Mouse (Mus musculus): ENCODE results near the gene Erp44.

The Erp44 gene

DNA sequence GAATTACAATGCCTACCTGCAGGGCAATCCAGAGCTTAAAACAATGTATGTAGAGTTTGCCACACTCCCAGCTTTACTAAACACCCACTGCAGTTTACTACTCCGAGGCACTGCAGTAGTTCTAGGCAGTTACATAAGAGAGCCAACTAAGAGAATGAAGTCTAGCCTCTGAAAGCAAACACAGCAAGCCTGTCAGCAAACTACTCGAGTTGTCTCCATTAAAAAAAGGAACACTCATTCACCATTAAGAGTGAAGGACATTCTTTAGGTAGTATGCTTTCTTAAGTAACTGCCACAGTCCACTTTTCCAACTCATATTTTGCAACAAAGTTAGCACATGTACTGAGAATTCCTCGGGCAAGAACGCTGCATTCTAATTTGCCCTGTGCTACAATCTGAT is 40.3 kb downstream of the Erp44 start:
- DNase-seq (ENCODE audit: inconsistent ontology term) = no peak

DNA sequence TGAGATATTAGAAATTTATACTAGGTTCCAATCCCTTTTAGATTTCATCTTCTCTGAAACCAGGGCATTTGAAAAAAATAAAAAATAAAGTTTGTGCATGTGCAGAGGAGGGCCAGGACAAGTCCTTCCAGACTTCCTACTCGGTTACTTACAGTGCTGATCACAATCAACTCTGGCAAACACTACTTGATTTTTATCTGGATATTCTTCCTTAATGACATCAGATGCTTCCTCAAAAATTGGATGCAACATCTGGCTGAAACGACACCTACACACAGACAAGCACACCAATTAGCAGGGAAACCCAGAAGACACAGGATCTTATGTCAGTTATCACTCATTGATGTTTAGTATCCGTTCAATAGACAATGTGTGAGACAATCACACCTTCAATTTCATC is 42.6 kb downstream of the Erp44 start:
- no peak for DNase-seq (ENCODE audit: inconsistent ontology term)

DNA sequence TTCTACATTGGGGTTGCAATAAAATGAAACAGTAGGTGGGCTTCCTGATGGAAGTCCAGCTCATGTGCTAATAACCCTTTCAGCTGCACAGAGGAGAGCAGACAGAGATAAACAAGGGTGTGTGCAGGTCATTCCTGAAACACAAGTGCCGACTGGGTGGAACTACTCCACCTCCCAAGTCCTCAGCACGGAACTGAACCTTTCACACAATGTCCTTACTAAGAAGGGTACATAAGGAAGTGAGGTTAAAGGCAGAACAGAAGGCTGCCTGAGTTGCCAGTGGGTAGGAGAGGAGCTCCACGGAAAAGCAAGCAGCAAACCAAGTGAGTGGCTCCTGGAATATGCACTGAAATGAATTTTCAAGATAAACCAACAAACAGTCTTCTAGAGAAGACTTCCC is 52.6 kb downstream of the Erp44 start:
- no peak for DNase-seq (ENCODE audit: inconsistent ontology term)

DNA sequence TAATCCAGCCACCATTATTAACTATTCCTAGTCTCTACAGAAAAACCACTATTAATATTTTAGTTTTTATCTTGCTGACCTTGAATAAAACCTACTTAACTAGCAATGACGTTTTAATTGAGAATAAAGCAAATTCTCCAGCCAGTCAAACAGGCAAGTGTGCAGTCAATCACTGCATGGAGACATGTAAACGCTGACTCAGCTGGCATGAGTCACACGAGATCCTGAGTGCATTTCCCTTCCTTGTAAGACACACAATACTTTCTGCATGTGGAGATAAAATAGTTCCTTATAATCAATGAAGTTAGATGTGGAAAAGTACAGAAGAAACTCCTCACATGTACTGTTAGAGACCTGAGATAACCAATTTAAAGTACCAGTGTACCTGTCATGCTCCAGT is 53.8 kb downstream of the Erp44 start:
- DNase-seq (ENCODE audit: inconsistent ontology term) = peak; percentile 12

DNA sequence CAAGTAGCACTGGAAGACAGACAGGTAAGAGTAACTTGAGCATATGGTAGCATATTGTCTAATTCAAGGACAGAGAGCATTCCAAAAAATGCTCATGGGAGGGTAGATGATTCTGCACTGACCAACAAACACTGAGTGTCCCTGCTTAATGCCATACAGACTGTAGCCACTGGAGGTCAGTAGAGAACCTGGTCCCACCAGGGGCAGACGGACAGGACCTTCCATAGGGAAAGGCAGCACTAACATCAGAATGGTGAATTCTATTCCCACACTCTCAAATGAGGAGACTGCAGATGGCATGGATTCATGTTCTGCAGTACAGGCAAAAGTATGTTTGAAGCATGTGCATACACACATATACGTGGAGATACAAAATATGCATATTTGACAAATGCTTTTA is 54.2 kb downstream of the Erp44 start:
- DNase-seq (ENCODE audit: inconsistent ontology term) = peak; percentile 55

DNA sequence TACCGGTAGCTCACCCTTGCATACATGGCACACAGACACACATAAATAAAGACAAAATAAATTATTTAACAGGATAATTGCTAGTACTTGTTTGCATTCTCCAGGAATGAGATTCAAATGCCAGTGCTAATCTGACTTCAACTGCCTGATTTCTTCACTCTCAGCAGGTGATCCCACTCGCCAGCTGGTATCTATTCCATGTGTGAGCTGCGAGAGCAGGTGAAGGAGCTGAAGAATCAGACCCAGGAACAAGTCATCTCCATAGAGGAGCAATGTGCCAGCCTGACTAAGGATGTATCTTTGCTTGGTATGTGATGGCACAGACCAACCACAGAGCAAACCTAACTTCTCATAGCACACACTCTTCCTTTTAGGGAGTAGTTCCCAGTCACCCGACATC is 75.8 kb downstream of the Erp44 start:
- no peak for DNase-seq (ENCODE audit: inconsistent ontology term)

DNA sequence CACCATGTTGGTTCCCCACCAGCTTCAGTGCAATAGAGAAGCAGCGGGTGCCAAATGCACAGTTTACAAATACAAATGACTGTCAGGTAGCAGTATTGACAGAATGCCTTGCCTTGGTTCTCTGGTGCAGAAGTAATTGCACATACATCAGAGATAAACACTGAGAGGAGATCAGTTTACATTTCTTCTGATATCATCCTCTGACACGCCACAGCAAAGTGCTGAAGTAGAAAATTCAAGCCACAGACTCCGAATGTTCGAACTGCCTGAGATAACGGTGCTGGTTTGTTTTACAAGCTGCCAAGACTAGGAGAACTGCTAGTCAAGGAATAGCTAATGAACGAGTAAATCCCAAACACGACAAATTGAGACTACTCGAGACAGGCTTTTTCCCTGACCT is 80.9 kb downstream of the Erp44 start:
- DNase-seq (ENCODE audit: inconsistent ontology term) = no peak

DNA sequence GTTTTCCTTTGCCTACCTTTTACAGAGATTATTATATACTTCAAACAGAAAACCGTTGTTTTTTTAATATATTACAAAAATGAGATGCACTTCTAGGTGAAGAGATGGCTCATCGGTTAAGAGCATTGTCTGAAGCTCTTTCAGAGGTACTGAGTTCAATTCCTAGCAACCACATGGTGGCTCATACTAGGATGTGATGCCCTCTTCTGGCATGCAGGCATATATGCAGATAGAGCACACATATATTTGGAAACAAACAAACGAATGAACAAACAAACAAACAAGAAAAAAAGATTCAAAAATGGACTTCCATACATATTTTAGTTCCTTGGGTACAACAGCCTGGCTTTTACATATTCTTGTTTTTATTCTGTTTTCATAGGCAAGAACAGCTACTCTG is 81.4 kb downstream of the Erp44 start:
- DNase-seq (ENCODE audit: inconsistent ontology term) = no peak

DNA sequence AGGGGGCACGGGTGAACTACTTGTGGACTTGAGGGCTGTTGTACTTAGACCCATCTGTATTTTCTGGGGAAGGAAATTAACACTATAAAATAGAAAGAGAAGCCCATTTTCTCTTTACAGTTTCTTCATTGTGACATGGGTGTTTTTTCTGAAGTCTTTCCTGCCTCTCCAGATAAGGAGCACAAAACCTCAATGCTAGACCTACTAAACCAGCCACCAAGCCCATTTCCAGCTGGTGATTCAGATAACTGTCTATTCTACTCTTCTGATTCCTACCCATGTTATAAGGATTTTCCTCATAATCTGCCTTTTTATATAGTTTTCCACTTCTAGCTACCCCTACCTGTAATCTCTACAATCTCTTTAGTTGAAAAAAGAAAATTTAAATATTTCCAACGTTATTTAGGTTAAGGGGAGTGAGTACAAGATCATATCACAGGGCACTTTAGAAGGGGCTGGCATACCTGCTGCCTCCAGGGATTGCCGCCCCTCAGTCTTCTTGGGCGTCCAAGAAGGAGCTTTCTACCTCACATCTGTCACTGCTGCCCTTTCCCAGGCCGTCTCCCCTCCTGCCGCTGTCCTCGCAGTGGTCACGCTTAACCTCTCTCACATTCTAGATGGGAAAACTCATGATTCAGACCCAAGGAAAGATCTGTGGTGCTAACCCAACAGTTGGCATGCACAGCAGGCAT is 97.1 kb downstream of the Erp44 start:
- no peak for DNase-seq (ENCODE audit: inconsistent ontology term)

DNA sequence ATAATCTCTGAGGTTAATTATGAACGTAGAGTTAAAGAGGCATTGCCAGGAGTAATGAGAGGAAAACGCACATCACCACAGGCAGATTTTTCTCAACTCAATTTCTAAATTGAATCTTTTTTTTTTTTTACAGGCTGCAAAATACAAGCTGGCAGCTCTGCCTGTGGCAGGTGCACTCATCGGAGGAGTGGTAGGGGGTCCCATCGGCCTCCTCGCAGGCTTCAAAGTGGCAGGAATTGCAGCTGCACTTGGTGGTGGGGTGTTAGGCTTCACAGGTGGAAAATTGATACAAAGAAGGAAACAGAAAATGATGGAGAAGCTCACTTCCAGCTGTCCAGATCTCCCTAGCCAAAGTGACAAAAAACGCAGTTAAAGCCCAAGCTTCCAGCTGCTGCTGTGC is 98.0 kb downstream of the Erp44 start:
- DNase-seq (ENCODE audit: inconsistent ontology term) = no peak

DNA sequence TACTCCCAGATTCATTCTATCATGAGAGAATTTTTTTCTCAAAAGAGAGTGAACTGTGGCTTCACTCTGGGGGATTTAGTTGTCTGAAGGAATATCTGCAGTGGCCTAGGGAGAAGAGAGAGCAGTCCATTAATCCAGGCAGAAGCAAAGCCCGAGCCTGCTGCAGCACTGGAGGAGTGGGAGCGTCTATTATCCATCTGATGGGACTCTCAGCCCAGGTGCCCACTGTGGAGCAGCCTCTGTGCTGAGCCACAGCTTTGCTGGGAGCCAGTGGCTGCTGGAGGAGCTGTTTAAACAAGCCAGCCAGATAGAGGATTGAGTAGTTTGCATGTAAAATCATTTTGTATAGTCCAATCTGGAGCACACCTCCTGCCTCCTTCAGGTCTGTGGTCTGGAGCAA is 98.4 kb downstream of the Erp44 start:
- no peak for DNase-seq (ENCODE audit: inconsistent ontology term)

DNA sequence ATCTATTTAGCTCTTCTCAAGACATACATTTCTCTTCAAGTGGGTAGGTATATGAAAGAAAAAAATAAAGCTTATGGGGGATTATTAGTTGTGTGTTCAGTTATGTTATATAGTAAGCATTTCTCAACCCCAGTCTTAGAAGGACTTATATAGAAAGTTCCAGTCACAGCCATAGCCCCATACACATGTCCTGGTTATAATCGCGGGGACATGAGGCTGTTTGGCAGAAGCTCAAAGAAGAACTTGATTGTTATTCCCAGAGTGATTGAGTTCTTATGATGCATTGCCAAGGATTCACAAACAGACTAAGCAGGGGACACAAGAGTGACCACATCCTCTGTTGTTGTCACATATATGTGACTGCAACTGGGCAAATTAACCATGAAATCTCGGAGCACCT is 103.7 kb downstream of the Erp44 start:
- no peak for DNase-seq (ENCODE audit: inconsistent ontology term)

DNA sequence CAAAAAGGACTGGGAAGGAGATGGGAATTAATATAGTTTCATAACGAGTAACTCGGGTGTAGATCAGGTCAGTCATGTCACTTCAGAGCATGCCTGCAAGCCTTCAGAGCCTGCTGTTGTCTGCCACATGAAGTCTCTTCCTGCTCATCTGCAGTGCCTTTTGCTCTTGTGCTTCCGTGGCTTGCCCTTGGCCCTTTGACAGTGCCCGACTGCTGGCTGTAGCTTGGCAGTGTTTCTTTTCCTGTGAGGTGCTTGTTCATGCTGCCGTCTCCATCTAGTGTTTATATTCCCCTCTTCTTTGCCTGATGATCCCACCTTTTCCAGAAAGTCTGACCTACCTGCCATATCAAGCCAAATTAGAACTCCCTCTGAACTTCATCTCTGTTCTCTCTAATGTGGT is 115.5 kb downstream of the Erp44 start:
- no peak for DNase-seq (ENCODE audit: inconsistent ontology term)

DNA sequence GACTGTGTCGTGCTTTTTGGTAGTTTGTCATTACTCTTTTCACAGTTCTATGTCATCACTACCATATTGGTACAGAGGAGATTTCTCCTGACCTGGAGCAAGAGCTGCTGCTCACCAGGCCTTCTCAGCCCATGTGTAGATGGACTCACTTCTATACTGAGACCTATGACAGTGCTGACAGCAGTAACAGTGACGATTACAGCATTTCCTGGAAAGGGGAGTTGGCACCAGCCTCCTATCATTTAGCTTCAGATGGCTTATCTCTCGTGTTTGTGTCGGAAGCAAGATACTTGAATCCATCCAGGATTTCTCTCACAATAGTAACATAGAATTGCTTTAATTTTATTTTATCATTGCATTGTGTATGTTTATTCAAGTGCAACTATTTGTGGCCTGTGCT is 119.0 kb downstream of the Erp44 start:
- no peak for DNase-seq (ENCODE audit: inconsistent ontology term)

DNA sequence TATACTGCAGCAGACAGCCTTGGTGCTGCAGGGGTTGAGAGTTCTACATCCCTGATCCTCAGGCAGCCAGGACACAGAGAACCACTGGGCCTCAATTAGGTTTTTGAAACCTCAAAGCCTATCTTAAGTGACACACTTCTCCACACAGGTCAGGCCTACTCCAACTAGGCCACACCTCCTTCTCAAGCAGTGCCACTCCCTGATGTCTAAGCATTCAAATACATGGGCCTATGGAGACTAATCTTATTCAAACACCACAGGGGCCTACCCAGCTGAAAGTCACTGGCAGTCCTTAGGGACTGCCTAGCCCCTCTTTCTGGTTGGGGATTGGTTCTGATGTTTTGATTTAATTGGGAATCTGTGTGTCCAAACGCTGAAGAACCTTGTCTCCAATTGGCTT is 123.5 kb downstream of the Erp44 start:
- DNase-seq (ENCODE audit: inconsistent ontology term) = no peak

DNA sequence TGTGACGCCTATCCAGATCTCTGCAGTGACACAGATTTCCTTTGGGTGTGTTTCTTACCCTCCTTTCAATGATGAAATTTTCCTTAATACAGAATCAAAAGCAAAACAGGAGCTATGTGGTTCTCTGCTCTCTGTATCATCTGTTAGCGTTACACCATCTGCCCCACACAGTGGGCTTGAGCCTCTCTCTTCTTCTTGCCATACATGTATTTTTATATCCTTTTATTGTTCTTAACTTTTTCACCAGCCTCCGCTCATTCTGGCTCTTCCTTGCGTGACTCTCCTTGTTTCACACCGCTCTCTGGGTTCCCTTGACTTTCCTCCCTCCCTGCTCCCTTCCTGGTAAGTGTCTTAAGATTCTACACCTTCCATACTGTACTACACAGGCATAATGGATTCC is 126.1 kb downstream of the Erp44 start:
- no peak for DNase-seq (ENCODE audit: inconsistent ontology term)

DNA sequence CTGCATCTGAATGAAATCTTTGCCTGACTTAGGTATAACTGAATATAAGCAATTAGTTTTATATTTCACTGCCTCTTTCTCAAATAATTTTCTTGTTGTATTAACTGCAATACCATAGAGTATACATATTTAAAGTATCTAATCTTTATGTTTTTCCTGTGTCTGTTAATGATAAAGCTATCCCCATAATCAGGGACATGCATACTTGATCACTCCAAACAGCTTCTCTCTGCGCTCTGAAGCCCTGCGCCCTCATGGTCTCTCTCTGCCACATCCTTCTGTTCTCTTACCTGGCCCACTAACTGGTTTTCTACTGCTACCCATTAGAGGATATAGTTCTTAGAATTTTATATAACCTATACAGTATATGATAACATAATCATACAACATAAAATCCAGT is 129.9 kb downstream of the Erp44 start:
- no peak for DNase-seq (ENCODE audit: inconsistent ontology term)
